Mouse (Mus musculus) small intestine, adult 2 months (tissue): ENCODE results near the gene Timd2.

Experiments
- CTCF ChIP-seq: fragments of 200-500 bp; IDR thresholded peaks from 2 replicates; pipeline ENCODE4 v1.5.1; 2012; ENCODE audit warnings: low read depth, mild to moderate bottlenecking, control low read depth, inconsistent platforms, low read length, moderate library complexity, mixed read lengths; ENCODE audit not compliant: insufficient replicate concordance, insufficient read length; ENCODE audit errors: extremely low read depth
- POLR2A ChIP-seq: fragments of 200-500 bp; IDR thresholded peaks from 2 replicates; pipeline ENCODE4 v1.6.1; 2012; ENCODE audit warnings: low read depth, mild to moderate bottlenecking, control low read depth, inconsistent platforms, low read length, moderate library complexity

GRCm38 (mm10) chr11:46698278-46698655 lies 8.6 kb downstream of the Timd2 start:
- no peak for TF ChIP-seq CTCF
- no peak for TF ChIP-seq POLR2A
